Mouse (Mus musculus) forebrain, embryonic 10.5 days (tissue): ENCODE data around the gene Arrdc3. TPM values are rescaled to one million over a fixed set of nuclear protein-coding genes. Genes with fewer than 3 reads are reported as not detected.
A peak's percentile ranks its signal among the peaks of the same experiment; 100 is the strongest.
"Not testable (repeated sequence)": the region's sequence is repeated elsewhere in the genome, so short reads cannot be mapped to it uniquely, and the experiment has no call there.

ENCODE experiments used
- DNase-seq: peaks from one replicate; pipeline ENCODE4 v3.0.0-alpha.2; 2017; ENCODE audit warnings: low spot score; ENCODE audit errors: extremely low spot score
- H3K27ac ChIP-seq: fragments of 300-500 bp; sonication (generic); 2 replicates; pipeline ENCODE4 v1.5.1; 2016; ENCODE audit warnings: mild to moderate bottlenecking
- H3K27me3 ChIP-seq: fragments of 300-500 bp; sonication (generic); 2 replicates; pipeline ENCODE4 v1.6.1; 2016; ENCODE audit warnings: mild to moderate bottlenecking; ENCODE audit not compliant: poor library complexity, severe bottlenecking
- H3K36me3 ChIP-seq: fragments of 300-500 bp; sonication (generic); replicated peaks from 2 replicates; pipeline ENCODE4 v1.6.1; 2016; ENCODE audit warnings: mild to moderate bottlenecking, moderate library complexity
- H3K4me1 ChIP-seq: fragments of 300-500 bp; sonication (generic); 2 replicates; pipeline ENCODE4 v1.6.1; 2016
- H3K4me3 ChIP-seq: fragments of 300-500 bp; sonication (generic); 2 replicates; pipeline ENCODE4 v1.5.1; 2016; ENCODE audit warnings: mild to moderate bottlenecking, moderate library complexity
- H3K9me3 ChIP-seq: fragments of 300-500 bp; sonication (generic); 2 replicates; pipeline ENCODE4 v1.6.1; 2016; ENCODE audit warnings: mild to moderate bottlenecking, moderate library complexity
- WGBS: fragments of 180-500 bp; shearing (Covaris S2); methylation state at CpG from one replicate; pipeline ENCODE4 v1.1.7; 2016; 5-methylcytosine and 5-hydroxymethylcytosine counted together
- polyA plus RNA-seq: library from polyadenylated mRNA; unstranded; fragments of >200 nt; fragmentation: Nextera tagmentation; extraction: Ambion mirVana; gene quantifications from 2 replicates; pipeline ENCODE4 v1.2.1, GENCODE M21; 2016

Gene Arrdc3
- polyA plus RNA-seq, 1 experiment from 2014 or later, result 48.8 TPM

- H3K4me1 ChIP-seq, result peaks cover 14% of the 10 kb centered on the region
- peak overlapping the region; percentile 81 for H3K4me3 ChIP-seq
- no peak for DNase-seq
- H3K36me3 ChIP-seq, result peaks cover 43% of the 10 kb centered on the region
- WGBS, result 24% methylated on average over 6 of the region's 6 CpGs
- H3K9me3 ChIP-seq, result no peaks in the 10 kb centered on the region
- H3K27me3 ChIP-seq, result no peaks in the 10 kb centered on the region
- peak overlapping the region; percentile 100 for H3K27ac ChIP-seq
Observed at GRCm38 (mm10) chr13:80886664-80887210, 3.6 kb downstream of the Arrdc3 start.

GRCm38 (mm10) chr13:80887842-80888241 lies 4.7 kb downstream of the Arrdc3 start:
- no peaks in the 10 kb centered on the region for H3K27me3 ChIP-seq
- H3K9me3 ChIP-seq, result no peaks in the 10 kb centered on the region
- 81% methylated on average over 2 of the region's 2 CpGs for WGBS
- H3K36me3 ChIP-seq, result peaks cover 54% of the 10 kb centered on the region
- no peak overlapping the region for H3K4me3 ChIP-seq
- H3K4me1 ChIP-seq, result peaks cover 8% of the 10 kb centered on the region
- H3K27ac ChIP-seq, result no peak overlapping the region
- DNase-seq, result no peak

- H3K36me3 ChIP-seq, result peaks cover 84% of the 10 kb centered on the region
- not testable (repeated sequence) for H3K4me1 ChIP-seq, DNase-seq, H3K4me3 ChIP-seq, H3K27me3 ChIP-seq, H3K9me3 ChIP-seq, H3K27ac ChIP-seq
- 93% methylated on average over 3 of the region's 3 CpGs for WGBS
Observed at GRCm38 (mm10) chr13:80894928-80895327, 11.7 kb downstream of the Arrdc3 start.

GRCm38 (mm10) chr13:80897411-80897810 lies 14.2 kb downstream of the Arrdc3 start:
- H3K4me1 ChIP-seq, result no peaks in the 10 kb centered on the region
- WGBS, result 40% methylated on average over 1 of the region's 1 CpGs
- no peak overlapping the region for H3K4me3 ChIP-seq
- no peak for DNase-seq
- no peak overlapping the region for H3K27ac ChIP-seq
- H3K9me3 ChIP-seq, result no peaks in the 10 kb centered on the region
- peaks cover 59% of the 10 kb centered on the region for H3K36me3 ChIP-seq
- H3K27me3 ChIP-seq, result no peaks in the 10 kb centered on the region

GRCm38 (mm10) chr13:80898095-80898494 lies 14.9 kb downstream of the Arrdc3 start:
- DNase-seq, result no peak
- Histone ChIP-seq H3K4me1 (no peaks in the 10 kb centered on the region), H3K27ac (no peak overlapping the region), H3K9me3 (no peaks in the 10 kb centered on the region), H3K36me3 (peaks cover 52% of the 10 kb centered on the region), H3K4me3 (no peak overlapping the region), H3K27me3 (no peaks in the 10 kb centered on the region)
- WGBS, result 81% methylated on average over 4 of the region's 4 CpGs

- Histone ChIP-seq H3K9me3 (no peaks in the 10 kb centered on the region), H3K4me1 (peaks cover 4% of the 10 kb centered on the region; the same call in 1 of the 2 replicates), H3K4me3 (no peak overlapping the region), H3K27me3 (no peaks in the 10 kb centered on the region), H3K27ac (no peak overlapping the region), H3K36me3 (peaks cover 38% of the 10 kb centered on the region)
- 81% methylated on average over 2 of the region's 2 CpGs for WGBS
- DNase-seq, result no peak
Observed at GRCm38 (mm10) chr13:80899435-80900029, 16.3 kb downstream of the Arrdc3 start.

- H3K9me3 ChIP-seq, result no peaks in the 10 kb centered on the region
- peaks cover 19% of the 10 kb centered on the region for H3K36me3 ChIP-seq
- H3K27ac ChIP-seq, result no peak overlapping the region
- H3K4me3 ChIP-seq, result no peak overlapping the region
- H3K27me3 ChIP-seq, result no peaks in the 10 kb centered on the region
- no peak for DNase-seq
- 91% methylated on average over 4 of the region's 4 CpGs for WGBS
- peaks cover 4% of the 10 kb centered on the region; the same call in 1 of the 2 replicates for H3K4me1 ChIP-seq
Observed at GRCm38 (mm10) chr13:80901432-80901831, 18.2 kb downstream of the Arrdc3 start.

GRCm38 (mm10) chr13:80902796-80903195 lies 19.6 kb downstream of the Arrdc3 start:
- no peak overlapping the region for H3K27ac ChIP-seq
- no peaks in the 10 kb centered on the region for H3K27me3 ChIP-seq
- DNase-seq, result no peak
- WGBS, result 95% methylated on average over 3 of the region's 3 CpGs
- H3K4me1 ChIP-seq, result peaks cover 4% of the 10 kb centered on the region; the same call in 1 of the 2 replicates
- H3K36me3 ChIP-seq, result peaks cover 6% of the 10 kb centered on the region; the same call in 1 of the 2 replicates
- H3K4me3 ChIP-seq, result no peak overlapping the region
- H3K9me3 ChIP-seq, result no peaks in the 10 kb centered on the region

- Histone ChIP-seq H3K27me3 (no peaks in the 10 kb centered on the region), H3K4me1 (no peaks in the 10 kb centered on the region), H3K9me3 (no peaks in the 10 kb centered on the region), H3K4me3 (no peak overlapping the region), H3K27ac (no peak overlapping the region), H3K36me3 (no peaks in the 10 kb centered on the region)
- DNase-seq, result no peak
Observed at GRCm38 (mm10) chr13:80913361-80913760, 30.2 kb downstream of the Arrdc3 start.

- H3K9me3 ChIP-seq, result no peaks in the 10 kb centered on the region
- no peak overlapping the region for H3K4me3 ChIP-seq
- no peak overlapping the region for H3K27ac ChIP-seq
- H3K4me1 ChIP-seq, result 0 out of 2 replicates have a peak, but pooled peaks cover 3% of the 10 kb centered on the region
- H3K36me3 ChIP-seq, result no peaks in the 10 kb centered on the region
- DNase-seq, result no peak
- 91% methylated on average over 6 of the region's 6 CpGs for WGBS
- no peaks in the 10 kb centered on the region for H3K27me3 ChIP-seq
Observed at GRCm38 (mm10) chr13:80920939-80921338, 37.8 kb downstream of the Arrdc3 start.

GRCm38 (mm10) chr13:80921593-80922327 lies 38.6 kb downstream of the Arrdc3 start:
- no peak for DNase-seq
- Histone ChIP-seq H3K9me3 (no peaks in the 10 kb centered on the region), H3K27me3 (no peaks in the 10 kb centered on the region), H3K36me3 (no peaks in the 10 kb centered on the region), H3K4me1 (peaks cover 3% of the 10 kb centered on the region; the same call in 1 of the 2 replicates), H3K4me3 (no peak overlapping the region), H3K27ac (no peak overlapping the region)
- 61% methylated on average over 7 of the region's 7 CpGs for WGBS

- Histone ChIP-seq H3K27me3 (no peaks in the 10 kb centered on the region), H3K27ac (no peak overlapping the region)
- WGBS, result 89% methylated on average over 7 of the region's 7 CpGs
Observed at GRCm38 (mm10) chr13:80928187-80928586, 45.0 kb downstream of the Arrdc3 start.

GRCm38 (mm10) chr13:80930030-80930429 lies 46.8 kb downstream of the Arrdc3 start:
- Histone ChIP-seq H3K4me3 (no peak overlapping the region), H3K4me1 (no peaks in the 10 kb centered on the region; the same call in 1 of the 2 replicates), H3K9me3 (no peaks in the 10 kb centered on the region), H3K27me3 (no peaks in the 10 kb centered on the region), H3K36me3 (no peaks in the 10 kb centered on the region), H3K27ac (no peak overlapping the region)
- 94% methylated on average over 4 of the region's 4 CpGs for WGBS
- DNase-seq, result no peak

More at GRCm38 (mm10) chr13:80928187-80928586, 45.0 kb downstream of the Arrdc3 start:
- H3K4me1 ChIP-seq, result no peaks in the 10 kb centered on the region; the same call in 1 of the 2 replicates
- no peak overlapping the region for H3K4me3 ChIP-seq
- no peaks in the 10 kb centered on the region for H3K9me3 ChIP-seq
- DNase-seq, result no peak
- no peaks in the 10 kb centered on the region for H3K36me3 ChIP-seq
